Mouse (Mus musculus): Measurements from ENCODE around the gene Slxl1. TPM values are rescaled to one million over a fixed set of nuclear protein-coding genes. Genes with fewer than 3 reads are reported as not detected.

Slxl1 gene
- total RNA-seq (2023), result not detected

DNA sequence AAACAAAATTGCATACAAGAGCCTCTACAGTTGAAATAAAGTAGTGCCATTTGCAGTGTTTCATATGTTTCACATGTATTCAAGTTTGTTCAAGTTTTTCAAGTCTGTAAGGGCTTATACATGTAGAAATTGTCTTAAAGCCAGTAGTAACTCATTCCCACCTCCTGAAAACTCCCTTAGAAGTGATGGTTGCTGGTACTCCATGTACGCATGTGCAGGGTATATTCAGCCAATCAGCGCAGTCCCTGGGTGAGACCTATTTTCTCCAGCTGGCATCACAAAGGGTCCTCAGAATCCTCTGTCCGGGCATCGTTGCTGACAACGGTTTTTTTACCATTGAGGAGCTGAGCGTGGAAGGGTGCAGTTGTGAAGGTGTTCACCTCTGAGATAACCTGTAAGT, at the start of gene Slxl1:
Gene Slxl1 (plus strand): TSS at position 301 of the 400 bp plus-strand sequence.

